Mouse (Mus musculus) CH12.LX (cell line): Measurements from ENCODE around the gene Atp6v0b.

Source experiments
- CTCF ChIP-seq, 2 experiments: IDR thresholded peaks in 1 of 2; conservative IDR thresholded peaks in 1 of 2; 2 replicates each; pipeline ENCODE4 v1.5.1; 2011 to 2012; ENCODE audit warnings: low read depth in 2 of 2, low read length in 2 of 2, improper control_type of control experiment in 1 of 2, inconsistent platforms in 1 of 2, mild to moderate bottlenecking in 1 of 2, moderate library complexity in 1 of 2
- GABPA ChIP-seq: IDR thresholded peaks from 2 replicates; pipeline ENCODE4 v1.6.1; 2012; ENCODE audit warnings: low read depth, low read length, improper control_type of control experiment, inconsistent platforms; ENCODE audit not compliant: insufficient replicate concordance
- MYC ChIP-seq: IDR thresholded peaks from 2 replicates; pipeline ENCODE4 v1.6.1; 2011; ENCODE audit warnings: low read depth, mild to moderate bottlenecking, improper control_type of control experiment, low read length
- POLR2A ChIP-seq: IDR thresholded peaks from 2 replicates; pipeline ENCODE4 v1.6.1; 2011; ENCODE audit warnings: low read depth, mild to moderate bottlenecking, improper control_type of control experiment, low read length
- POLR2AphosphoS2 ChIP-seq: IDR thresholded peaks from 2 replicates; pipeline ENCODE4 v1.6.1; 2011; ENCODE audit warnings: low read depth, low read length, improper control_type of control experiment
- ZMIZ1 ChIP-seq: IDR thresholded peaks from 2 replicates; pipeline ENCODE4 v1.6.1; 2012; ENCODE audit warnings: low read depth, mild to moderate bottlenecking, inconsistent platforms, low read length, improper control_type of control experiment

GRCm38 (mm10) chr4:117867823-117868222, 19.3 kb downstream of the Atp6v0b start:
- no peak for TF ChIP-seq ZMIZ1
- TF ChIP-seq CTCF (conservative IDR thresholded peaks at IDR 0.05 in 1 of 2, IDR thresholded peaks at IDR 0.05 in 1 of 2; ENCODE audit: low read depth in 2 of 2, low read length in 2 of 2): peak in 1 of 2 experiments; percentile 49; a peak in 2 of 4 replicates
- TF ChIP-seq POLR2A: no peak
- TF ChIP-seq GABPA: no peak
- no peak for TF ChIP-seq POLR2AphosphoS2
- TF ChIP-seq MYC: no peak
